Mouse (Mus musculus) MEL (cell line): ENCODE measurements around the gene Gm20388.

Source experiments
- CTCF ChIP-seq, 3 experiments: IDR thresholded peaks in 2 of 3; conservative IDR thresholded peaks in 1 of 3; 2 replicates each; pipeline ENCODE4 v1.5.1; 2011 to 2012; ENCODE audit warnings: low read length in 3 of 3, low read depth in 2 of 3, mild to moderate bottlenecking in 2 of 3, improper control_type of control experiment in 1 of 3, inconsistent platforms in 1 of 3, mixed read lengths in 1 of 3, moderate library complexity in 1 of 3; ENCODE audit not compliant: control insufficient read depth in 1 of 3, insufficient read depth in 1 of 3, poor library complexity in 1 of 3, severe bottlenecking in 1 of 3
- EP300 ChIP-seq, 2 experiments: IDR thresholded peaks; 2 replicates each; pipeline ENCODE4 v1.6.1; 2011; ENCODE audit warnings: improper control_type of control experiment in 2 of 2, low read length in 2 of 2, low read depth in 1 of 2, mild to moderate bottlenecking in 1 of 2
- GABPA ChIP-seq: IDR thresholded peaks from 2 replicates; pipeline ENCODE4 v1.6.1; 2012; ENCODE audit warnings: low read depth, mild to moderate bottlenecking, inconsistent platforms, low read length, improper control_type of control experiment, moderate library complexity
- MYB ChIP-seq: IDR thresholded peaks from 2 replicates; pipeline ENCODE4 v1.6.1; 2011; ENCODE audit warnings: mild to moderate bottlenecking, low read depth, low read length, improper control_type of control experiment
- MYC ChIP-seq: IDR thresholded peaks from 2 replicates; pipeline ENCODE4 v1.6.1; 2011; ENCODE audit warnings: low read depth, mild to moderate bottlenecking, low read length, improper control_type of control experiment, moderate library complexity
- POLR2A ChIP-seq, 2 experiments: IDR thresholded peaks; 2 replicates each; pipeline ENCODE4 v1.6.1; 2011 to 2012; ENCODE audit warnings: low read length in 2 of 2, mild to moderate bottlenecking in 2 of 2, control low read depth in 1 of 2, improper control_type of control experiment in 1 of 2, low read depth in 1 of 2, moderate library complexity in 1 of 2; ENCODE audit not compliant: control insufficient read depth in 1 of 2, insufficient read depth in 1 of 2, poor library complexity in 1 of 2
- RCOR1 ChIP-seq: IDR thresholded peaks from 2 replicates; pipeline ENCODE4 v1.6.1; 2012; ENCODE audit warnings: low read depth, mild to moderate bottlenecking, inconsistent platforms, low read length, improper control_type of control experiment
- SIN3A ChIP-seq: IDR thresholded peaks from 2 replicates; pipeline ENCODE4 v1.6.1; 2012; ENCODE audit warnings: low read length, improper control_type of control experiment, inconsistent platforms
- ZKSCAN1 ChIP-seq: IDR thresholded peaks from 2 replicates; pipeline ENCODE4 v1.6.1; 2012; ENCODE audit warnings: low read depth, mild to moderate bottlenecking, inconsistent platforms, low read length, improper control_type of control experiment, moderate library complexity

DNA sequence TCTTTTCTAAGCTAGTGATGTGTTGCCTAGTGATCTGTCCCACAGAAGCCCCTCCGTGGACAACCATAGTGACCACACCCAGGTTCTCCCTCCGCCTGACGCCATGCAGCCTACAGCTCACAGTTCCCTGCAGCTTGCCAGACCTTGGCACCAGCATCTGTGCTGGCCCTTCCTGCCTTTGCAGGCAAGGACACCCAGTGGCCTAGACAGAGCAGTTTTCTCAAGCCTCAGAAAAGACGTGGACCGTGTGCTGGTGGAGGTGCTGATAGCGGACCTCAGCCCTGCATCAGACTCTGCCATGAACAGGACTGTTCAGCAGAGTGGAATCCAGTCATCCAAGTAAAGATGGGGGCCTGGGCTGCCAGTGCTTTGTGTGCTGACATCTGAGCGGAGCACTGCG, 2899.7 kb downstream of the Gm20388 start:
- TF ChIP-seq CTCF (IDR thresholded peaks at IDR 0.05 in 2 of 3, conservative IDR thresholded peaks at IDR 0.05 in 1 of 3; ENCODE audit: control insufficient read depth in 1 of 3, insufficient read depth in 1 of 3, low read depth in 2 of 3, low read length in 3 of 3, poor library complexity in 1 of 3, severe bottlenecking in 1 of 3) (no peak), POLR2A (IDR thresholded peaks at IDR 0.05; ENCODE audit: control insufficient read depth in 1 of 2, insufficient read depth in 1 of 2, low read depth in 1 of 2, low read length in 2 of 2, poor library complexity in 1 of 2) (no peak), EP300 (IDR thresholded peaks at IDR 0.05; ENCODE audit: low read depth in 1 of 2, low read length in 2 of 2) (no peak), SIN3A (no peak), ZKSCAN1 (no peak), MYB (no peak), RCOR1 (no peak), GABPA (no peak), MYC (no peak)
